Mouse (Mus musculus) embryonic fibroblast, embryonic 13.5 days (primary cell): ENCODE measurements around the gene Fscn2.

Experiments
- CTCF ChIP-seq: IDR thresholded peaks from 2 replicates; pipeline ENCODE4 v1.5.1; 2011; ENCODE audit warnings: mild to moderate bottlenecking, control low read depth, low read length, moderate library complexity, borderline replicate concordance; ENCODE audit not compliant: insufficient read depth
- POLR2A ChIP-seq: IDR thresholded peaks from 2 replicates; pipeline ENCODE4 v1.6.1; 2011; ENCODE audit warnings: low read depth, mild to moderate bottlenecking, control low read depth, low read length, moderate library complexity

DNA sequence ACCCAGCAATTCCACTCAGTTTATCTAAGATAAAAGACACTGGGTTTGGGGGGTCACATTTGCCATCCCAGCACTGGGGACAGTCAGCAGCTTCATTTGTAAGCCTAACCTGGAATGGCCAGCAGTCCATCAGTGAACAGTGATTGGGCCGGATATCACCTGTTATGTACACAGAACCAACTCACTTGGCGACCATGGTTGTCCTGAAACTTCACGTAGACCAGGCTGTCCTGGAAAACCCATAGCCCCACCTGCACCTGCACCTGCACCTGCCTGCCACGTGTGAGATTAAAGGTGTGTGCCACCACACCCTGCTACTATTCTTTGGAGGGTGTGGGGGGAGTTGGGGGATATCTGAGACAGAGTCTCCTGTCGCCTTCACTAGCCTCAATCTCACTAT lies 42.0 kb upstream of the Fscn2 start:
- TF ChIP-seq CTCF = no peak
- TF ChIP-seq POLR2A = no peak
